9 mouse cellular contexts compared by ENCODE assay signal in the genomic region with DNA sequence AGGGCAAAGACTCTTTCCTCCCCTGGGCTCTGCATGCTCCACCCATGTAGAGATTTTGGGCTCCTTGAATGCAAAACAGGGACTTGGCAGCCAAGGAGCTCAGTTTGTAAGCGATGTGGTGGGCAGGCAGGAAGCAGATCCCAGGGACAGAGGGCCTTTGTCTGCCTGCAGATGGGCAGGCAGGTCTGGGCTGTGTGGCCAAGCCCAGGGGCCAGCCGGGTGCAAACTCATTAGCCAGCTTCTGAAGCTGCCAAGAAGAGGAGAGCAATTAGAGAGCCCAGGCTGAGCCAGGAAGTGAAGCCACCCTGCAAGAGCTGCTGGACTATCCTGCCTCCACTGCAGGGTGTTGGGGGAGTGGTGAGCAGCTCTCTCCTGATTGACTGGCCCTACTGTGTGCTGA. TPM values are rescaled to one million over a fixed set of nuclear protein-coding genes. Genes with fewer than 3 reads are reported as not detected.
A peak's percentile ranks its signal among the peaks of the same experiment; 100 is the strongest.
DNase-seq lines count a peak whose midpoint lies in the region; ATAC-seq and TF ChIP-seq lines count a peak whose summit lies in the region.
"Had no signal": no experiment of that assay in that cellular context is flagged by ENCODE, and none has a peak within 500 bp of the region (broad histone marks: within the 10 kb centered on the region; RNA-seq: fewer than 3 reads in every experiment).

No protein-coding gene starts in this region.

- H3K9ac ChIP-seq in forebrain, embryonic 12.5 days = no peak overlapping the region
- H3K9ac ChIP-seq in liver, embryonic 11.5 days (ENCODE audit: low read depth, low read length) = no peak overlapping the region

- TF ChIP-seq CTCF in cerebellum, adult 2 months (IDR thresholded peaks at IDR 0.05; ENCODE audit: borderline replicate concordance, insufficient read depth, low read depth, low read length) = no peak

- no peak for TF ChIP-seq POLR2A in cerebellum, adult 2 months (IDR thresholded peaks at IDR 0.05; ENCODE audit: borderline replicate concordance, insufficient read depth, low read length)

- DNase-seq in cerebellum, adult 2 months = peak; percentile 68 to 82
- peak; percentile 11 for DNase-seq in layer of hippocampus, adult 9-10 months (ENCODE audit: low spot score)
- DNase-seq in right cerebral cortex, adult 18-20 months = peak; percentile 64
- no peak for DNase-seq in liver, embryonic 11.5 days (ENCODE audit: low spot score)
- DNase-seq in thymus, postnatal 25 days = no peak
- DNase-seq in testis, postnatal 10 days (ENCODE audit: low spot score) = no peak
- DNase-seq: adrenal gland, postnatal 25 days had no signal

- H3K36me3 ChIP-seq in forebrain, embryonic 12.5 days (replicated peaks) = no peaks in the 10 kb centered on the region
- H3K36me3 ChIP-seq in liver, embryonic 11.5 days (ENCODE audit: control insufficient read depth, insufficient read depth, low read length) = no peaks in the 10 kb centered on the region

- no peaks in the 10 kb centered on the region for H3K27me3 ChIP-seq in cerebellum, adult 2 months (ENCODE audit: control insufficient read depth, insufficient read depth, low read length)
- no peaks in the 10 kb centered on the region for H3K27me3 ChIP-seq in forebrain, embryonic 12.5 days
- no peaks in the 10 kb centered on the region for H3K27me3 ChIP-seq in liver, embryonic 11.5 days (replicated peaks; ENCODE audit: control insufficient read depth, insufficient read depth, low read length)

- H3K4me3 ChIP-seq in cerebellum, adult 2 months (replicated peaks; ENCODE audit: insufficient read depth, low read depth, low read length) = no peak overlapping the region
- no peak overlapping the region for H3K4me3 ChIP-seq in forebrain, embryonic 12.5 days (replicated peaks)
- H3K4me3 ChIP-seq in liver, embryonic 11.5 days (ENCODE audit: low read depth, low read length) = no peak overlapping the region

- H3K9me3 ChIP-seq in forebrain, embryonic 12.5 days = no peaks in the 10 kb centered on the region
- no peaks in the 10 kb centered on the region for H3K9me3 ChIP-seq in liver, embryonic 11.5 days (ENCODE audit: control insufficient read depth, low read length)

- peak; percentile 56; the same call in 1 of the 2 replicates for ATAC-seq in forebrain, embryonic 12.5 days (ENCODE audit: low FRiP score)
- no peak for ATAC-seq in liver, embryonic 11.5 days (replicated peaks; ENCODE audit: low FRiP score)

- 8% methylated on average over 2 of the region's 2 CpGs for WGBS in cerebellum, adult 2 months
- 5% methylated on average over 2 of the region's 2 CpGs for WGBS in forebrain, embryonic 12.5 days
- whole genome bisulfite sequencing in liver, embryonic 11.5 days = 43% methylated on average over 2 of the region's 2 CpGs

- H3K27ac ChIP-seq in cerebellum, adult 2 months (ENCODE audit: insufficient read depth, low read length) = no peak overlapping the region
- 0 out of 2 replicates have a peak overlapping the region, but pooled peaks have one; percentile 3 for H3K27ac ChIP-seq in forebrain, embryonic 12.5 days
- no peak overlapping the region for H3K27ac ChIP-seq in liver, embryonic 11.5 days (ENCODE audit: low read depth, low read length)
- H3K27ac ChIP-seq: macrophage had no signal

- peaks cover 20% of the 10 kb centered on the region for H3K4me1 ChIP-seq in cerebellum, adult 2 months (ENCODE audit: control insufficient read depth, insufficient read depth, low read length)
- peaks cover 19% of the 10 kb centered on the region for H3K4me1 ChIP-seq in forebrain, embryonic 12.5 days
- no peaks in the 10 kb centered on the region for H3K4me1 ChIP-seq in liver, embryonic 11.5 days (replicated peaks; ENCODE audit: control insufficient read depth, insufficient read depth, low read length)

- H3K4me2 ChIP-seq in forebrain, embryonic 12.5 days = no peak overlapping the region
- H3K4me2 ChIP-seq in liver, embryonic 11.5 days = no peak overlapping the region

RNA-seq across cellular contexts. Expression of a gene that starts 28.9 kb away (rescaled TPM):
- 0.11 TPM in 1 of 2 replicates, not detected in the other for polyA plus RNA-seq in cerebellum, adult 2 months (2012; rRNA removed)
- polyA plus RNA-seq in forebrain, embryonic 12.5 days (2016; fragmentation: Nextera tagmentation; extraction: Ambion mirVana) = 0.22 TPM in 1 of 2 replicates, not detected in the other
- 0.25 and 0.59 TPM in 2 replicates for polyA plus RNA-seq in liver, embryonic 11.5 days (2014; fragmentation: Nextera tagmentation; extraction: Ambion mirVana)
- polyA plus RNA-seq: macrophage had no signal

Comparison
In these comparisons a context has a peak if more than half of its experiments do, and no peak if none do; other contexts are left out.
1. DNase-seq: peak in cerebellum, adult 2 months (2 of 2), layer of hippocampus, adult 9-10 months (single experiment) and right cerebral cortex, adult 18-20 months (single experiment); none in liver, embryonic 11.5 days (single experiment), thymus, postnatal 25 days (single experiment) and testis, postnatal 10 days (single experiment).